Mouse (Mus musculus): ENCODE results near the gene Epyc. TPM values are rescaled to one million over a fixed set of nuclear protein-coding genes. Genes with fewer than 3 reads are reported as not detected.

The Epyc gene
- total and polyA plus RNA-seq, 2 experiments: 0.09 TPM; not detected in 1

GRCm38 (mm10) chr10:97714584-97714983 lies 70.7 kb downstream of the Epyc start:
- TF ChIP-seq POLR2A (IDR thresholded peaks at IDR 0.05; ENCODE audit: extremely low read depth, insufficient read depth, low read length) (no peak), CTCF (IDR thresholded peaks at IDR 0.05; ENCODE audit: low read depth, low read length) (no peak)
- Histone ChIP-seq H3K4me1 (ENCODE audit: control insufficient read depth, insufficient read depth, low read length) (no peaks in the 10 kb centered on the region), H3K79me2 (ENCODE audit: control insufficient read depth, insufficient read depth, low read length) (no peaks in the 10 kb centered on the region), H3K36me3 (ENCODE audit: control insufficient read depth, insufficient read depth, low read length) (no peaks in the 10 kb centered on the region), H3K4me3 (ENCODE audit: insufficient read depth, low read depth, low read length) (no peak overlapping the region), H3K27me3 (ENCODE audit: control insufficient read depth, insufficient read depth, low read length) (no peaks in the 10 kb centered on the region), H3K27ac (replicated peaks; ENCODE audit: insufficient read depth, low read depth, low read length) (no peak overlapping the region), H3K9ac (ENCODE audit: low read depth, low read length) (no peak overlapping the region)
- 80% methylated on average over 4 of the region's 4 CpGs for WGBS
- DNase-seq (ENCODE audit: extremely low read depth, low read depth, low spot score): no peak

DNA sequence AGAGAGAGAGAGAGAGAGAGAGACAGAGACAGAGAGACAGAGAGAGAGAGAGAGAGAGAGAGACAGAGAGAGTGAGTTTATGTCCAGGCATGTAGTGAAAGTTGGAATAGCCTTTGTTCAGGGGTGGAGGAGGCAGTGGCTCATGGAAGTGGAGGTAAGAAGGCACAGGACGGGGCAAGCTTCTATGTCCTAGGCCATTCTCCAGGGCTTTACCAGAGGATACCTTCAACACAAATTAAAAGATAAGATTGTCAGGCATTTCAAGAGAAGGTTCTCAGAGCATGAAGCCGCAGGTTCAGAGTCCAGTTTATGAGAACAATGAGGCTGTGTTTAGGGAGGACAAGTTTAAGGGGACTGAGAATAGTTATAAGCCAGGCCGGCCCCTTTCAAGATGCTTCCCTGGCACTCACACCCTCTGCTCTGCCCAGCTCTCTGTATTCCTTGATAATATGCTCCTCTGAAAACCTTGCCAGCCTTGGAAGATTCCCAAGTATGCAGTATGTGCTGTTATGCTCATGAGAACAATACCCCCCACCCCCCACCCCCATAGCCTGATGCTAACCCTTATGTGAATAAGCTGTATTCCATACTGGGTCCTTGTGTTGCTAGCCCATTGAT lies 71.5 kb downstream of the Epyc start:
- Histone ChIP-seq H3K27ac (replicated peaks; ENCODE audit: insufficient read depth, low read depth, low read length) (no peak overlapping the region), H3K27me3 (ENCODE audit: control insufficient read depth, insufficient read depth, low read length) (no peaks in the 10 kb centered on the region), H3K79me2 (ENCODE audit: control insufficient read depth, insufficient read depth, low read length) (no peaks in the 10 kb centered on the region), H3K4me1 (ENCODE audit: control insufficient read depth, insufficient read depth, low read length) (no peaks in the 10 kb centered on the region), H3K4me3 (ENCODE audit: insufficient read depth, low read depth, low read length) (no peak overlapping the region), H3K36me3 (ENCODE audit: control insufficient read depth, insufficient read depth, low read length) (no peaks in the 10 kb centered on the region), H3K9ac (ENCODE audit: low read depth, low read length) (no peak overlapping the region)
- 86% methylated on average over 3 of the region's 3 CpGs for WGBS
- DNase-seq (ENCODE audit: extremely low read depth, low read depth, low spot score): no peak
- TF ChIP-seq POLR2A (IDR thresholded peaks at IDR 0.05; ENCODE audit: extremely low read depth, insufficient read depth, low read length) (no peak), CTCF (IDR thresholded peaks at IDR 0.05; ENCODE audit: low read depth, low read length) (no peak)

GRCm38 (mm10) chr10:97717233-97717632 lies 73.4 kb downstream of the Epyc start:
- 69% methylated on average over 1 of the region's 1 CpGs for WGBS
- no peak overlapping the region for H3K9ac ChIP-seq (ENCODE audit: low read depth, low read length)
- no peaks in the 10 kb centered on the region for H3K4me1 ChIP-seq (ENCODE audit: control insufficient read depth, insufficient read depth, low read length)
- no peaks in the 10 kb centered on the region for H3K36me3 ChIP-seq (ENCODE audit: control insufficient read depth, insufficient read depth, low read length)
- no peak overlapping the region for H3K27ac ChIP-seq (replicated peaks; ENCODE audit: insufficient read depth, low read depth, low read length)
- no peaks in the 10 kb centered on the region for H3K27me3 ChIP-seq (ENCODE audit: control insufficient read depth, insufficient read depth, low read length)
- TF ChIP-seq POLR2A (IDR thresholded peaks at IDR 0.05; ENCODE audit: extremely low read depth, insufficient read depth, low read length) (no peak), CTCF (IDR thresholded peaks at IDR 0.05; ENCODE audit: low read depth, low read length) (no peak)
- DNase-seq (ENCODE audit: extremely low read depth, low read depth, low spot score): no peak
- no peak overlapping the region for H3K4me3 ChIP-seq (ENCODE audit: insufficient read depth, low read depth, low read length)
- H3K79me2 ChIP-seq (ENCODE audit: control insufficient read depth, insufficient read depth, low read length): no peaks in the 10 kb centered on the region

DNA sequence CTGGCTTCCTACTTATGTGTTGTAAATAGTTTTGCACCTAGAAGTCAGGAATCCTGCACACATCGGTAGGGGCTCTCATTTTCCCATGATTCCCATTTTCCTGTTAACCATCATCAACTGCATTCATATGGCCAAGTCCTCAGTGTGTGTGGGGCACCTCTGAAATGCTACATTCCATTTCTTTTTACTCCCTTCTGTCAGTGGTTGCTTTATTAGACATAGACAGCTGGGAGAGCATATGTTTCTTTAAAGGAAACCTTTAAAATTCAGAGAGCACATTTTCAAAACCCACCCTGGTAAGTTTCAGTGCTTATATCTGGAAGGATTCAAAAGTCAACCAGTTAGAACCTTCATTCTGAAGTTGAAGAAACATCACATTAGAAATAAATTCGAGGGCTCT lies 74.2 kb downstream of the Epyc start:
- H3K27me3 ChIP-seq (ENCODE audit: control insufficient read depth, insufficient read depth, low read length): no peaks in the 10 kb centered on the region
- H3K27ac ChIP-seq (replicated peaks; ENCODE audit: insufficient read depth, low read depth, low read length): no peak overlapping the region
- no peak overlapping the region for H3K9ac ChIP-seq (ENCODE audit: low read depth, low read length)
- DNase-seq (ENCODE audit: extremely low read depth, low read depth, low spot score): no peak
- WGBS: 51% methylated on average over 2 of the region's 2 CpGs
- H3K4me1 ChIP-seq (ENCODE audit: control insufficient read depth, insufficient read depth, low read length): no peaks in the 10 kb centered on the region
- no peaks in the 10 kb centered on the region for H3K36me3 ChIP-seq (ENCODE audit: control insufficient read depth, insufficient read depth, low read length)
- no peaks in the 10 kb centered on the region for H3K79me2 ChIP-seq (ENCODE audit: control insufficient read depth, insufficient read depth, low read length)
- TF ChIP-seq POLR2A (IDR thresholded peaks at IDR 0.05; ENCODE audit: extremely low read depth, insufficient read depth, low read length) (no peak), CTCF (IDR thresholded peaks at IDR 0.05; ENCODE audit: low read depth, low read length) (no peak)
- H3K4me3 ChIP-seq (ENCODE audit: insufficient read depth, low read depth, low read length): no peak overlapping the region

DNA sequence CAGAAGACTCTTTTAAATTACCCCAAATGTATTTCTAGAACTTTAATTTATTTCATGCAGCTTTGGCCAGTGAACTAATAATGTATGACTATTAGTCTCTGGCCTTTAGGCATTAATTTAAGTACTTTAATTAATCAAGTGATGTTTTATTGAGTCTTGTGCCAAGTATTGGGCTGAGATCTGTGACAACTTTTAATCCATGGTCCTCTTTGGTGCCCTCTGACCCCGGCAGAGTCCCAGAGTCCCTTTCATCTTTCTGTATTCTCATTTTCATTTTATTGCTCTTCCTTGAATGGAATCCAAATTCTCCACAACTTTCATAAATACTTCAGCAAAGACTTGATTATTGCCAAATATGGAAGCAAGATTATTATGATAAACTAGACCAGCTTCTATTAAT lies 76.8 kb downstream of the Epyc start:
- H3K9ac ChIP-seq (ENCODE audit: low read depth, low read length): no peak overlapping the region
- no peak overlapping the region for H3K4me3 ChIP-seq (ENCODE audit: insufficient read depth, low read depth, low read length)
- H3K4me1 ChIP-seq (ENCODE audit: control insufficient read depth, insufficient read depth, low read length): no peaks in the 10 kb centered on the region
- no peak for DNase-seq (ENCODE audit: extremely low read depth, low read depth, low spot score)
- H3K79me2 ChIP-seq (ENCODE audit: control insufficient read depth, insufficient read depth, low read length): no peaks in the 10 kb centered on the region
- 86% methylated on average over 1 of the region's 1 CpGs for WGBS
- TF ChIP-seq CTCF (IDR thresholded peaks at IDR 0.05; ENCODE audit: low read depth, low read length) (no peak), POLR2A (IDR thresholded peaks at IDR 0.05; ENCODE audit: extremely low read depth, insufficient read depth, low read length) (no peak)
- H3K36me3 ChIP-seq (ENCODE audit: control insufficient read depth, insufficient read depth, low read length): no peaks in the 10 kb centered on the region
- no peak overlapping the region for H3K27ac ChIP-seq (replicated peaks; ENCODE audit: insufficient read depth, low read depth, low read length)
- no peaks in the 10 kb centered on the region for H3K27me3 ChIP-seq (ENCODE audit: control insufficient read depth, insufficient read depth, low read length)

GRCm38 (mm10) chr10:97722709-97723108 lies 78.8 kb downstream of the Epyc start:
- TF ChIP-seq CTCF (IDR thresholded peaks at IDR 0.05; ENCODE audit: low read depth, low read length): no peak
- TF ChIP-seq POLR2A (IDR thresholded peaks at IDR 0.05; ENCODE audit: extremely low read depth, insufficient read depth, low read length): no peak
- no peak overlapping the region for H3K27ac ChIP-seq (replicated peaks; ENCODE audit: insufficient read depth, low read depth, low read length)
- H3K4me1 ChIP-seq (ENCODE audit: control insufficient read depth, insufficient read depth, low read length): no peaks in the 10 kb centered on the region
- H3K27me3 ChIP-seq (ENCODE audit: control insufficient read depth, insufficient read depth, low read length): no peaks in the 10 kb centered on the region
- DNase-seq (ENCODE audit: extremely low read depth, low read depth, low spot score): no peak
- no peak overlapping the region for H3K4me3 ChIP-seq (ENCODE audit: insufficient read depth, low read depth, low read length)
- no peaks in the 10 kb centered on the region for H3K79me2 ChIP-seq (ENCODE audit: control insufficient read depth, insufficient read depth, low read length)
- no peak overlapping the region for H3K9ac ChIP-seq (ENCODE audit: low read depth, low read length)
- H3K36me3 ChIP-seq (ENCODE audit: control insufficient read depth, insufficient read depth, low read length): no peaks in the 10 kb centered on the region
- 93% methylated on average over 9 of the region's 9 CpGs for WGBS
